Mouse (Mus musculus): ENCODE results near the gene Hsd17b11. TPM values are rescaled to one million over a fixed set of nuclear protein-coding genes. Genes with fewer than 3 reads are reported as not detected.

The Hsd17b11 gene
- 6.2 and 6.5 TPM in 2 replicates for polyA plus RNA-seq (2014; fragmentation: Nextera tagmentation; extraction: Ambion mirVana)

GRCm38 (mm10) chr5:104021597-104022378, at the start of gene Hsd17b11:
Gene Hsd17b11, minus strand, starts transcription at chr5:104021919.
- no peaks in the 10 kb centered on the region for H3K27me3 ChIP-seq (replicated peaks; ENCODE audit: control insufficient read depth, insufficient read depth, low read length)
- H3K27ac ChIP-seq (ENCODE audit: low read depth) = peak within 1 kb of the TSS; percentile 87
- peak within 1 kb of the TSS; percentile 72 for H3K4me2 ChIP-seq (ENCODE audit: low read length)
- DNase-seq (ENCODE audit: low spot score) (peak; percentile 87), ATAC-seq (replicated peaks; ENCODE audit: low FRiP score, low TSS enrichment, low read depth) (peak; percentile 93)
- H3K4me1 ChIP-seq (replicated peaks; ENCODE audit: control insufficient read depth, insufficient read depth, low read length) = peaks cover 30% of the 10 kb centered on the region
- no peaks in the 10 kb centered on the region for H3K9me3 ChIP-seq (ENCODE audit: control insufficient read depth, low read length)
- whole genome bisulfite sequencing = under 1% methylated on average over 31 of the region's 31 CpGs
- H3K36me3 ChIP-seq (ENCODE audit: control insufficient read depth, insufficient read depth, low read length) = peaks cover 14% of the 10 kb centered on the region
- peak within 1 kb of the TSS; percentile 67 for H3K9ac ChIP-seq (ENCODE audit: low read length)
- peak within 1 kb of the TSS; percentile 67 for H3K4me3 ChIP-seq (ENCODE audit: low read depth, low read length)

- H3K4me1 ChIP-seq (replicated peaks; ENCODE audit: control insufficient read depth, insufficient read depth, low read length) = no peaks in the 10 kb centered on the region
- H3K9me3 ChIP-seq (ENCODE audit: control insufficient read depth, low read length) = no peaks in the 10 kb centered on the region
- H3K27me3 ChIP-seq (replicated peaks; ENCODE audit: control insufficient read depth, insufficient read depth, low read length) = no peaks in the 10 kb centered on the region
- ATAC-seq (replicated peaks; ENCODE audit: low FRiP score, low TSS enrichment, low read depth) = no peak
- no peaks in the 10 kb centered on the region for H3K36me3 ChIP-seq (ENCODE audit: control insufficient read depth, insufficient read depth, low read length)
- H3K4me3 ChIP-seq (ENCODE audit: low read depth, low read length) = no peak overlapping the region
- H3K4me2 ChIP-seq (ENCODE audit: low read length) = no peak overlapping the region
- H3K27ac ChIP-seq (ENCODE audit: low read depth) = no peak overlapping the region
- 88% methylated on average over 4 of the region's 4 CpGs for WGBS
- no peak for DNase-seq (ENCODE audit: low spot score)
- H3K9ac ChIP-seq (ENCODE audit: low read length) = no peak overlapping the region
These were observed 49.3 kb upstream of the Hsd17b11 start for GRCm38 (mm10) chr5:104071048-104071447.

- H3K9me3 ChIP-seq (ENCODE audit: control insufficient read depth, low read length) = no peaks in the 10 kb centered on the region
- no peak overlapping the region for H3K4me3 ChIP-seq (ENCODE audit: low read depth, low read length)
- H3K27ac ChIP-seq (ENCODE audit: low read depth) = no peak overlapping the region
- no peak; the same call in 1 of the 2 replicates for ATAC-seq (replicated peaks; ENCODE audit: low FRiP score, low TSS enrichment, low read depth)
- no peak overlapping the region for H3K9ac ChIP-seq (ENCODE audit: low read length)
- no peak for DNase-seq (ENCODE audit: low spot score)
- 91% methylated on average over 7 of the region's 7 CpGs for WGBS
- no peak overlapping the region for H3K4me2 ChIP-seq (ENCODE audit: low read length)
- H3K27me3 ChIP-seq (replicated peaks; ENCODE audit: control insufficient read depth, insufficient read depth, low read length) = no peaks in the 10 kb centered on the region
- H3K4me1 ChIP-seq (replicated peaks; ENCODE audit: control insufficient read depth, insufficient read depth, low read length) = no peaks in the 10 kb centered on the region
- peaks cover 13% of the 10 kb centered on the region for H3K36me3 ChIP-seq (ENCODE audit: control insufficient read depth, insufficient read depth, low read length)
These were observed 47.0 kb upstream of the Hsd17b11 start for GRCm38 (mm10) chr5:104068751-104069150.

- H3K4me3 ChIP-seq (ENCODE audit: low read depth, low read length) = no peak overlapping the region
- no peaks in the 10 kb centered on the region for H3K4me1 ChIP-seq (replicated peaks; ENCODE audit: control insufficient read depth, insufficient read depth, low read length)
- WGBS = 88% methylated on average over 11 of the region's 11 CpGs
- H3K27ac ChIP-seq (ENCODE audit: low read depth) = no peak overlapping the region
- DNase-seq (ENCODE audit: low spot score) = no peak
- H3K9me3 ChIP-seq (ENCODE audit: control insufficient read depth, low read length) = no peaks in the 10 kb centered on the region
- H3K9ac ChIP-seq (ENCODE audit: low read length) = no peak overlapping the region
- H3K27me3 ChIP-seq (replicated peaks; ENCODE audit: control insufficient read depth, insufficient read depth, low read length) = no peaks in the 10 kb centered on the region
- no peak overlapping the region for H3K4me2 ChIP-seq (ENCODE audit: low read length)
- peaks cover 61% of the 10 kb centered on the region for H3K36me3 ChIP-seq (ENCODE audit: control insufficient read depth, insufficient read depth, low read length)
- no peak for ATAC-seq (replicated peaks; ENCODE audit: low FRiP score, low TSS enrichment, low read depth)
These were observed 41.2 kb upstream of the Hsd17b11 start for GRCm38 (mm10) chr5:104062773-104063551.

- WGBS = 87% methylated on average over 13 of the region's 13 CpGs
- no peaks in the 10 kb centered on the region for H3K9me3 ChIP-seq (ENCODE audit: control insufficient read depth, low read length)
- H3K27ac ChIP-seq (ENCODE audit: low read depth) = no peak overlapping the region
- no peaks in the 10 kb centered on the region for H3K27me3 ChIP-seq (replicated peaks; ENCODE audit: control insufficient read depth, insufficient read depth, low read length)
- H3K9ac ChIP-seq (ENCODE audit: low read length) = no peak overlapping the region
- H3K4me2 ChIP-seq (ENCODE audit: low read length) = no peak overlapping the region
- DNase-seq (ENCODE audit: low spot score) (no peak), ATAC-seq (replicated peaks; ENCODE audit: low FRiP score, low TSS enrichment, low read depth) (no peak)
- no peak overlapping the region for H3K4me3 ChIP-seq (ENCODE audit: low read depth, low read length)
- H3K36me3 ChIP-seq (ENCODE audit: control insufficient read depth, insufficient read depth, low read length) = peaks cover 64% of the 10 kb centered on the region
- H3K4me1 ChIP-seq (replicated peaks; ENCODE audit: control insufficient read depth, insufficient read depth, low read length) = no peaks in the 10 kb centered on the region
These were observed 40.4 kb upstream of the Hsd17b11 start for GRCm38 (mm10) chr5:104061936-104062772.

GRCm38 (mm10) chr5:104060429-104060828, 38.7 kb upstream of the Hsd17b11 start:
- Histone ChIP-seq H3K9me3 (ENCODE audit: control insufficient read depth, low read length) (no peaks in the 10 kb centered on the region), H3K9ac (ENCODE audit: low read length) (no peak overlapping the region), H3K27ac (ENCODE audit: low read depth) (no peak overlapping the region), H3K4me1 (replicated peaks; ENCODE audit: control insufficient read depth, insufficient read depth, low read length) (no peaks in the 10 kb centered on the region), H3K4me3 (ENCODE audit: low read depth, low read length) (no peak overlapping the region), H3K27me3 (replicated peaks; ENCODE audit: control insufficient read depth, insufficient read depth, low read length) (no peaks in the 10 kb centered on the region), H3K4me2 (ENCODE audit: low read length) (no peak overlapping the region), H3K36me3 (ENCODE audit: control insufficient read depth, insufficient read depth, low read length) (peaks cover 66% of the 10 kb centered on the region)
- no peak for DNase-seq (ENCODE audit: low spot score)
- ATAC-seq (replicated peaks; ENCODE audit: low FRiP score, low TSS enrichment, low read depth) = no peak
- WGBS = 87% methylated on average over 5 of the region's 5 CpGs

- Histone ChIP-seq H3K4me1 (replicated peaks; ENCODE audit: control insufficient read depth, insufficient read depth, low read length) (no peaks in the 10 kb centered on the region), H3K27ac (ENCODE audit: low read depth) (peak overlapping the region; percentile 38; the same call in 1 of the 2 replicates), H3K4me3 (ENCODE audit: low read depth, low read length) (no peak overlapping the region), H3K36me3 (ENCODE audit: control insufficient read depth, insufficient read depth, low read length) (peaks cover 60% of the 10 kb centered on the region), H3K27me3 (replicated peaks; ENCODE audit: control insufficient read depth, insufficient read depth, low read length) (no peaks in the 10 kb centered on the region), H3K9me3 (ENCODE audit: control insufficient read depth, low read length) (no peaks in the 10 kb centered on the region), H3K9ac (ENCODE audit: low read length) (no peak overlapping the region), H3K4me2 (ENCODE audit: low read length) (no peak overlapping the region)
- WGBS = 50% methylated on average over 9 of the region's 9 CpGs
- no peak for DNase-seq (ENCODE audit: low spot score)
- no peak for ATAC-seq (replicated peaks; ENCODE audit: low FRiP score, low TSS enrichment, low read depth)
These were observed 37.9 kb upstream of the Hsd17b11 start for GRCm38 (mm10) chr5:104059628-104060027.

- WGBS = 68% methylated on average over 15 of the region's 15 CpGs
These were observed 36.3 kb upstream of the Hsd17b11 start for GRCm38 (mm10) chr5:104058021-104058420.

More at GRCm38 (mm10) chr5:104058021-104058420, 36.3 kb upstream of the Hsd17b11 start:
- H3K36me3 ChIP-seq (ENCODE audit: control insufficient read depth, insufficient read depth, low read length) = peaks cover 47% of the 10 kb centered on the region
- H3K4me2 ChIP-seq (ENCODE audit: low read length) = no peak overlapping the region
- H3K4me1 ChIP-seq (replicated peaks; ENCODE audit: control insufficient read depth, insufficient read depth, low read length) = no peaks in the 10 kb centered on the region
- no peaks in the 10 kb centered on the region for H3K27me3 ChIP-seq (replicated peaks; ENCODE audit: control insufficient read depth, insufficient read depth, low read length)
- ATAC-seq (replicated peaks; ENCODE audit: low FRiP score, low TSS enrichment, low read depth) = no peak
- no peak overlapping the region for H3K27ac ChIP-seq (ENCODE audit: low read depth)
- no peaks in the 10 kb centered on the region for H3K9me3 ChIP-seq (ENCODE audit: control insufficient read depth, low read length)
- no peak overlapping the region for H3K9ac ChIP-seq (ENCODE audit: low read length)
- peak; percentile 69 for DNase-seq (ENCODE audit: low spot score)
- H3K4me3 ChIP-seq (ENCODE audit: low read depth, low read length) = no peak overlapping the region

All from intestine, embryonic 14.5 days (tissue).